Mouse (Mus musculus) embryo, embryonic 10.5 days (tissue): Measurements from ENCODE around the gene Fkbp2.

Experiments used
- DNase-seq: peaks from one replicate; pipeline ENCODE4 v3.0.0-alpha.2; 2015; ENCODE audit warnings: low spot score

Gene Fkbp2

DNA sequence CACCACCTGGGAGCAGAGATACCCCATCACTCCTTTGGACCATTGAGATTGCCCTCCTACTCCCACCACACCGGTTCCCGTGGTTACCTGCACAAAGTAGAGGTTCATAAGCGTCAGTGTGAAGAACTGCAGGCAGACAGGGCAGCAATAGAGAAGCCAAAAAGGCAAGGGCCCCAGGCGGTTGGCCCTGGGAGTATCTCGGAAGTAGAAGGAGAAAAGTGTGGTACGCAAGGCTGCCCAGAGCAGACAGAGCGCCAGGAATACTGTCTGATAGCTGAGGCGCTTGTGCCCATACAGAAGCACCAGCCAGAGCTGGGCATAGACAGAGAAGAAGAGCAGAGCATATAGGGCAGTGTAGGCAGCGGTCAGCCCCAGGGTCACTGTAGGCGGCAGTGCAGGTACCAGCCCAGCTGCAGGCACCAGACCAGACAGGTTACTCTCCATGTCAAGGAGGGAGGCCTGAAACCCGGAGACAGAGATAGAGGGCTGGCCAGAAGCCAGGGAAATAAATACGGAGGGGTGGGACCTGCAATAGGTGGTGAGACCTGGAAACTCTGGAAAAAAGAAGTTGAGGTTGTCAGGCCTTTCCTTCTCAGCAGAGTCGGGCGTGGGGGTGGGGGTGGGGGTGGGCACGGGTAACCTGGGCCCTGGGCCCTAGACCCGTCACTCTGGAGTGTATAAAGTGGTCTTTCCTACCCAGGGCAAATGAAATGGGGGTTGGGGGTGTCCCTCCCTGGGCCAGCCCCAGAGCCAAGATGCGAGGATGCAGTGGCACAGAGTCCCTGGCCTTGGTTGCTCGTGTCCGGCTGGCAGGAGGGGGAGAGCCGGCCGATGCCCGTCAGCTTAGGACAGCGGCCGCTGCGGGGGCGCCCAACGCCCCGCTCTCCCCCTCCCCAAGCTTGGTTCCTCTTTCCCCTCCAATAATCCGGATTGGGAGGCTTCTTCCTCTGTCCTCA, 39.6 kb downstream of the Fkbp2 start:
- DNase-seq, result no peak

DNA sequence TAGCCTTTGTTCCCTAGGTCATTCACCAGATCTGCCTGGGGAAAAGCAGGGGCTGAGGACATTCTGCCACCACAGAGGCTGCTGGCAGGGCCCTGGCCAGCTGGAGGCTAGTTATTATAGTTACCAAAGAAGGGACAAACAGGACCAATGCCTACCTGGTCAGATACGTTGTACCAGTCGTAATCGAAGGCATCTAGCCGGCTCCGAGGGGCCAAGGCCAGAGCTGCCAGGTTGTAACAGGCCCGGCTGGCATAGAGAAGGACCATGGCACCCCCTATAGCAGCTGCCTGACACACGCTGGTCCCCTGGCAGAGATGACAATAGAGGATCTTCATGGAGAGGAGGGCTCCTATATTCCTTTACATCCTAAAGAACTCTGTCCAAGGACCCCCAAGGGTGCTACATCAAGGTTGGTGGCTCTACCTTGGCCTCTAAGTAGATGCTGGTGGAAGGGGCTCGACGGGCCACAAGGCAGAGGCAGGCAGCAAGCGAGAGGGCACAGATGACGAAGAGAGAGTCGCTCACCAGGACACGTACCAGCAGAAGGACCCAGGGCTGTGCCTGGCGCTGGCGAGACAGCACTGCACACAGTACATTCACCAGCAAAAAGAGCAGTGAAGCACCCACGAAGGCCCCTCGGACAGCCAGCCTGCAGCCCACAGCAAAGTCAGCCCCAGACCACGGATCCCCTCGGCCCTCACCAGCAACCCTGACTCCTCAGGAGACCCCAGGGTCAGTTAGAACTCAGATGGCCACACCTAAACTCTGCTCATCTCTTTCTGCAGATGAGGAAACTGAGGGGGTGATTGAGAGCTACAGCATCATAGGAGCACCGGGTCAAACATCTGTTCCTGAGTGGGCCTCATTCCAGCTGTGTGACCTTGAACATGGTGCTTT, 40.9 kb downstream of the Fkbp2 start:
- no peak for DNase-seq

DNA sequence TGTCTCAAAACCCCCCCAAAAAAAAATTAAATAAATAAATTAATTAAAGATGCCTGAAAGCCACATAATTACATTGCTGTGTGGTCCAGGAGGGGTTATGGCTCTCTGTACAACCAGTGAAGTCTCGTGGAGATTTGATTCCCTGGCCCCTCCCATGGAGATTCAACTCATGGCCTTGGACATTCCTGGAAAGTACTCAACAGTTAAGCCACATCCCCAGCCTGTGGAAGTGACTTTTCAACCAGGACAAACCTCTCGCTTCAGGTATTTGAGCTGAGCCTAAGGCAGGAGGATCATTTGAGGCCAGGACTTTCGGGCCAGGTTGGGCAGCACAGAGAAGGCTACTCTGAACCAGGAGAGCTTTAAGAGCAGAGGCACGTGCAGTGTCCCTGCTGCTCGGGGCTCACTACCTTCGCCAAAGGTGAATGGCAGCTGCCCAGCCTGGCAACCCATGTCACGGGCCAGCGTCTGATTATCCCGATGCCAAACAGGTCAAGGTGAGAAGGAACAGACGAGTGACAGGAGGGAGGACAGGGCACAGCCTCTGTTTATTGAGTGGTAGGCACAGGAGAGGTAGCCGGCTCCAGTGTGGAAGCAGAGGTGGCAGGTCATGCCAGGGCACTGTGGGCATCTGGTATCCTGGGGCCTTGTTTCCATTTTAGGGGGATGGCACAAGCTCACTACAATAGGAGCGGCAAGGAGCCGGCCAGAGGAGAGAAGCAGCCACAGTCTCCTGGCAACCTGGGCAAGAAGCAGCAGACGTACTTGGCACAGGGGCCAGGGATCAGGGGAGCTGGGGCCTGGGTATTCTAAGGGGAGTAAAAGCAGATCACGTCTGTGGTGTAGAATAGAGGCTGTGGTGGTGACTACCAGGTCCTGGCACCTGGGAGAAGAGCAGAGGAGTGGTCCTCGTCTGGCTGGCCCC, 42.5 kb downstream of the Fkbp2 start:
- no peak for DNase-seq

DNA sequence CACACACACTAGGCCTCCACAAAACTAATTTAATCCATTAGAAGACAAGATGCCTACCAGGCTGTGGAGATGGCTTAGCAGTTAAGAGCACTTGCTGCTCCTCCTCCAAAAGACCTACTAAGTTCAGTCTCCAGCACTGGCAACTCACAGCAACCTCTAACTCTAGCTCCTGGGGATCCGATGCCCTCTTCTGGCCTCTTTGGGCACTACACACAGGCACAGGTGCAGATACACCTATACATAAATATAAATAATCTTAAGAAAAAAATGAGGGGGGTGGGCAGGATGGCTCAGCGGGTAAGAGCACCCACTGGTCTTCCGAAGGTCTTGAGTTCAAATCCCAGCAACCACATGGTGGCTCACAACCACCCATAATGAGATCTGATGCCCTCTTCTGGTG, 44.0 kb downstream of the Fkbp2 start:
- DNase-seq, result no peak

DNA sequence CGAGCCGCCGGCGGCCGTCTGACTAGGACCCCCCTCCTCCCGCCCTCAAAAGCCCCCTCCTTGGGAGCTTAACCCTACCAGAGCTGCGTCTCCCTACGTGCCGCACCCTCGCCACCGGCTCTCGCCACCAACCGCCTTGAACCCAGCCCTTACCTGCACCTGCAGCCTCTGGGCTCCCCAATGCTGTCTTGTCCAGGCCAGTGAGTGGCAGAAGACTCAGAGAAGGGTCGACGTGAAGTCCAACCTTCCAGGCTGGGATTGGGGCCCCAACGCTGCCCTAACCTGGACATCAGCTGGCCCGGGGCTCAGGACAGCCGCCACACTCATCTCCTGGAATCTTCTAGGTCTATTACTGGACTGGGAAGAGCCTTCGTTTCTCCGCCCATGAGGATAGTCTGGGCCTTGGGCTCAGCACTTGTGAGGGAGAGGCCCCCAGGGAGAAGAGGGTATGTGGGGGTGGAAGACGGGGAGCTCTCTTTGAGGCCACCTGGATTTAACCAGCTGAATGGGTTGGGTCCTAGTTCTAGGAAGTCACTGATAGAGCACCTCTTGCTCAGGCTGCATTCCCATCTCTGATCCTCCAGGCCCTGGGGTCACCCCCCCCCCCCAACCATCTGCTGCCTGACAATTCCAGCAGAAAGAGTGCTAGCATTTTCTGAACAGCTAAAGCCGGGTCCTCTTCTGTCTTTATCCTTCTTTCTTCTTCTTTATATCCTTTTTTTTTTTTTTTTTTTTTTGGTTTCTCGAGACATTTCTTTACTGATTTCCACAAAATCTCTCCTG, 45.9 kb downstream of the Fkbp2 start, which contains the start of gene Kcnk4:
Kcnk4 (minus strand) TSS at position 321 of the 783 bp plus-strand sequence.
- DNase-seq, result no peak

DNA sequence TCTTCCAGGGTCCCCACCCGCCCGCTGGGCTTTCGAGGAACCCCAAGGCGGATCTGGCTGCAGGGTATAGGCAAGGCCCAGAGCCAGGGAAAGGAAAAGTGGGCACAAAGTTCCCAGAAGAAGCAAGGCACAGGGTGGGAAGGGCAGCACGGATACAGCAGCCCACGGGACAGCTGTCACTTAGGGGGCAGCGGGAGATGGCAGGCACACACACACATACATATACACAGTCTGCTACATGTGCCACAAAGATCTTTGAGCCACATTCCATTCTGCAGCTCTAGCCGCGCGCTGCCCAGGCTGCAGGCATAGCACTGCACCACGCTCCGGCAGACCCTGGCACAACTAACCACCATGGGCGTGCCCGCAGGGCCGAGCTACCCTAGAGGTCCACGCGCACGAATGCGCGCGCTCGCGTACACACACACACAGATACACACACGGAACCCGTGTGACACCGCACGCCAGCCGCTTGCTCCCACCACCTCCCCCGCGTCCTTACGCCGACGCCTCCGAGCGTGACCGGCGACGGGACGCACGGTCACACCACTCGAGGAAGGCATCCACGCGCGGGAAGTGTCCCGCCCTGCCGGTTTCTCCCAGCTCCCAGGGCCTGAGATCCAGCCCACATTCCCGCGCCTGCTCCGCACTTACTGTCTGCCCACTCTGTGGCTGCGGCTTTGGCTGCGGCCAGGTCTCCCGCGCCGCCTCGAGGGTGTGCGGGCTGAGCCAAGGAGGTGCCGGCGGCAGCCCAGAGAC, 46.7 kb downstream of the Fkbp2 start:
- DNase-seq, result no peak

DNA sequence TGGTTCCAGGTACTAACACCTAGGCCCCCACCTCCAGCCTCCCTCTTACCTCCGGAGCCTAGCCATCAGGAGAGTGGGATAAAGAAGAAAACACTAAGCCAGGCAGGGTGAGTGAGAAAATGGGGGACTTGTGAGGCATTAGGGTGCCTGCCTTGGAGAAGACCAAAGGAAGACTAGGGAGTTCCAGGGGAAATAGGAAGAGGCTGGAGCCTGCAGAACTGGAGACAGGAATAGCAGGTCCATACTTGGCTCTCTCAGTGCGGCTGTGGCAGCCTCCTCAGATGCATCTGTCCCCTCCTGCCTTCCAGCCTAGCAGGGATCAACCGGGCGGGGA, 47.2 kb downstream of the Fkbp2 start:
- no peak for DNase-seq

DNA sequence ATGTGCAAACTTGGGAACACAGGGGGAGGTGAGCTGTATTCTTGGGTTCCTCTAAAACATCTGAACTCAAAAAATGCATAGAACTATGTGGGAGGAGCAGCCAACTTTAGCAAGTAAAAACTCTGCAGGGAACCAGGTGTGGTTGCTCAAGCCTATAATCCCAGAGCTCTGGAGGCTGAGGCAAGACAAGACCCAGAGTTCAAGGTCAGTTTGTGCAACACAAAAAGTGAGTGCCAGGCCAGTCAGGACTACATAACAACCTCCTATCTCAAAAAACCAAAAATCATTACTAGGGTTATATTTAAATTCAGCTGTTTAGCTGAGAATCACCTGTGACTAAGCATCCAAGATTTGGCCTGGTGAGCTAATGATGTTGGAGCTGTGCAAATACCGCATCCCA, 48.3 kb downstream of the Fkbp2 start:
- no peak for DNase-seq

DNA sequence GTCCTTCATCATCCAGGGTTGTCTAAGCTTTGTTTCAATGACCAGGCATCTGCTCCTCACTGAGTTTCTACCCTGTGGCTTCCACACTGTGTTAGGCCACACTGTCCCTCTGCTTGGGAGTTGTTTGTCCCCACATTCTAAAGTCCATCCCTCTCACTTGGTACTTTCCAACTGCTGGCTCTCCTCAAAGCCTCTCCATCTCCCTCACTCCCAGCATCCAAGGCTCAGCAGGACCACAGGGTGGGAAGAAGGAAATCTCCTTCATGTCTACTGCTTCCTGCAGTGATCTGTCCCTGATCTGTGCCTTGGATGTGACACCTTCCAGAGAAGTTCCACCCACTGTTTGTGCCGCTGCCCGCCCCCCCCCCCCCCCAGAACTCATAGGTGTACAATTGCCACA, 49.3 kb downstream of the Fkbp2 start:
- no peak for DNase-seq

DNA sequence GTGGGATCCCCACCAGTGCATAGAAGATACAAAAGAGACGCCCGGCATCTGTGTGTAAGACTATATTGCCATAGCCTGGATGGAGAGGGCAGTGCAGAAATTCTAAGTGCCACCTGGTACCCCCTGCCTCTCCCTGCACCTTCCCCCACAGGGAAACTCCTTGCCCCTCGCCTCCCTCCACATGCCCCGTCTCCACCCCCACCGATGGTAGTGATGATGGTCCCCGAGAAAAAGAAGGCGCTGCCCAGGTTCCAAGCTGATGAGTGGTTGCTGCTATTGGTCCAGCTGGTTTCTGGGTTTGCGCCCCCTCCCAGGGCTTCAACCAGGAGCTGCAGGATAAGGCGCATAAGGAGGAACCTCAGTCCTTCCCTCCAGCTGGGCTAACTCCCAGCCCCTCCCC, 52.2 kb downstream of the Fkbp2 start:
- no peak for DNase-seq
